Mouse (Mus musculus) small intestine, adult 2 months (tissue): ENCODE data around the gene Sdad1. TPM values are rescaled to one million over a fixed set of nuclear protein-coding genes. Genes with fewer than 3 reads are reported as not detected.
"Not testable (repeated sequence)": the region's sequence is repeated elsewhere in the genome, so short reads cannot be mapped to it uniquely, and the experiment has no call there.

Experiments used
- H3K27ac ChIP-seq: fragments of 200-500 bp; 2 replicates; pipeline ENCODE4 v1.5.1; 2012; ENCODE audit warnings: low read depth, low read length, control low read depth, inconsistent platforms; ENCODE audit not compliant: insufficient read depth
- H3K27me3 ChIP-seq: fragments of 200-500 bp; 2 replicates; pipeline ENCODE4 v1.6.1; 2012; ENCODE audit warnings: mild to moderate bottlenecking, moderate library complexity, low read length, inconsistent platforms; ENCODE audit not compliant: control insufficient read depth, insufficient read depth
- H3K36me3 ChIP-seq: fragments of 200-500 bp; 2 replicates; pipeline ENCODE4 v1.6.1; 2012; ENCODE audit warnings: mild to moderate bottlenecking, low read length, control low read depth, inconsistent platforms; ENCODE audit not compliant: control insufficient read depth, insufficient read depth
- H3K4me1 ChIP-seq: fragments of 200-500 bp; 2 replicates; pipeline ENCODE4 v1.6.1; 2012; ENCODE audit warnings: low read length, inconsistent platforms, mixed read lengths; ENCODE audit not compliant: control insufficient read depth, insufficient read depth, insufficient read length
- H3K4me3 ChIP-seq: fragments of 200-500 bp; 2 replicates; pipeline ENCODE4 v1.5.1; 2012; ENCODE audit warnings: low read depth, mild to moderate bottlenecking, control low read depth, inconsistent platforms, low read length, moderate library complexity
- CTCF ChIP-seq: fragments of 200-500 bp; IDR thresholded peaks from 2 replicates; pipeline ENCODE4 v1.5.1; 2012; ENCODE audit warnings: low read depth, mild to moderate bottlenecking, control low read depth, inconsistent platforms, low read length, moderate library complexity, mixed read lengths; ENCODE audit not compliant: insufficient replicate concordance, insufficient read length; ENCODE audit errors: extremely low read depth
- POLR2A ChIP-seq: fragments of 200-500 bp; IDR thresholded peaks from 2 replicates; pipeline ENCODE4 v1.6.1; 2012; ENCODE audit warnings: low read depth, mild to moderate bottlenecking, control low read depth, inconsistent platforms, low read length, moderate library complexity
- WGBS: fragments of 180-500 bp; shearing (Covaris S2); methylation state at CpG from one replicate; pipeline ENCODE4 v1.1.7; 2018; 5-methylcytosine and 5-hydroxymethylcytosine counted together
- polyA plus RNA-seq: library from polyadenylated mRNA; depleted of rRNA; stranded (reverse); fragments of >200 nt; gene quantifications from 2 replicates; pipeline ENCODE4 v1.2.3, GENCODE M21; 2012; rRNA removed

The Sdad1 gene
- polyA plus RNA-seq: 2.4 and 4.2 TPM in 2 replicates

GRCm38 (mm10) chr5:92309681-92310511 lies at the start of gene Sdad1:
Gene Sdad1 (minus strand): TSS chr5:92310479.
- peaks cover 6% of the 10 kb centered on the region; the same call in 1 of the 2 replicates for H3K4me1 ChIP-seq
- H3K27me3 ChIP-seq: no peaks in the 10 kb centered on the region
- H3K27ac ChIP-seq: no peak within 1 kb of the TSS
- peak within 1 kb of the TSS; percentile 79 for H3K4me3 ChIP-seq
- peaks cover 5% of the 10 kb centered on the region; the same call in 1 of the 2 replicates for H3K36me3 ChIP-seq
- TF ChIP-seq CTCF (peak; percentile 79; the same call in 1 of the 2 replicates), POLR2A (peak; percentile 9; the same call in 1 of the 2 replicates)
- 2% methylated on average over 41 of the region's 41 CpGs for WGBS

DNA sequence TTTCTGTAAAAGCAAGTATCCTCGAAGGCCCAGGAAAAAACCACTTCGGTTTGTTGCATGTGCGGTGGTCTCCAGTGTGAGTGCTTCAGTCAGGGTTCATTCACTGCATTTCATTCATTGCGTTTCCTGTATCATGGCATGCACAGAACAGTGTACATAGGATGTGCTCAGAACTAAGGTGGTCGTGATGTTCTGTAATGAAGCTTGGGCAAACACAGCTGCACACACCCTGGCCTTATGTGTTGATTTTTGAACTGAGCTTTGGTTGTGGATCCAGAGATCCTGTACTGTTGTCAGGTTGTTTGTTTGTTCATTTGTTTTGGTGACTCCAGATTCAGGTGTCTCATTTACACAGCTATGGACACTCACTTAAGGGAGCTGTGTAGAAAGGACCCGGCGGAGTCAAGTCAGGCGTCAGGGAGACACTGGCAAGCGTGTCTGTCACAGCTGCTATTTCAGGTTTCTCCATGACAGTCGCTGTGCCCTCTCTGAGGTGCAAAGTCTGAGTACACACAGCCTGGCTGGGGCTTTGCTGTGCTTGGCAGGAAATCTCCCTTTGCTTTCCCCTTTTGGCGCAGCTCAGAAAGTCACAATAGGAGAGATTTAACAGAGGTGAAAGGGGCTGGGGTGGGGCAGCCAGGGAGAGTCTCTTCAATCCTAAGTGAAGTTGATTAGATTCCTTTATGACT lies 48.6 kb upstream of the Sdad1 start:
- H3K4me1 ChIP-seq: peaks cover 2% of the 10 kb centered on the region
- TF ChIP-seq POLR2A (no peak), CTCF (no peak)
- WGBS: 53% methylated on average over 11 of the region's 11 CpGs
- no peak overlapping the region for H3K27ac ChIP-seq
- no peaks in the 10 kb centered on the region for H3K27me3 ChIP-seq
- peaks cover 3% of the 10 kb centered on the region; the same call in 1 of the 2 replicates for H3K36me3 ChIP-seq
- H3K4me3 ChIP-seq: no peak overlapping the region

GRCm38 (mm10) chr5:92358033-92358432 lies 47.8 kb upstream of the Sdad1 start:
- Histone ChIP-seq H3K4me3 (no peak overlapping the region), H3K27ac (no peak overlapping the region), H3K27me3 (no peaks in the 10 kb centered on the region), H3K4me1 (peaks cover 6% of the 10 kb centered on the region), H3K36me3 (peaks cover 3% of the 10 kb centered on the region; the same call in 1 of the 2 replicates)
- TF ChIP-seq POLR2A: no peak
- no peak for TF ChIP-seq CTCF
- WGBS: 14% methylated on average over 12 of the region's 12 CpGs

GRCm38 (mm10) chr5:92353517-92353916 lies 43.2 kb upstream of the Sdad1 start:
- 1% methylated on average over 11 of the region's 11 CpGs for WGBS
- Histone ChIP-seq H3K36me3 (no peaks in the 10 kb centered on the region), H3K4me3 (peak overlapping the region; percentile 62), H3K27me3 (no peaks in the 10 kb centered on the region), H3K4me1 (peaks cover 14% of the 10 kb centered on the region), H3K27ac (peak overlapping the region; percentile 77)
- no peak for TF ChIP-seq CTCF
- TF ChIP-seq POLR2A: no peak; the same call in 1 of the 2 replicates

- WGBS: 74% methylated on average over 4 of the region's 4 CpGs
- peak overlapping the region; percentile 38 for H3K27ac ChIP-seq
- H3K4me3 ChIP-seq: not testable (repeated sequence)
Measured at GRCm38 (mm10) chr5:92352716-92353115, 42.4 kb upstream of the Sdad1 start.

GRCm38 (mm10) chr5:92349731-92350130 lies 39.5 kb upstream of the Sdad1 start:
- no peaks in the 10 kb centered on the region for H3K27me3 ChIP-seq
- H3K27ac ChIP-seq: peak overlapping the region; percentile 58; the same call in 1 of the 2 replicates
- WGBS: 63% methylated on average over 7 of the region's 7 CpGs
- no peak overlapping the region for H3K4me3 ChIP-seq
- H3K36me3 ChIP-seq: no peaks in the 10 kb centered on the region
- no peak for TF ChIP-seq POLR2A
- TF ChIP-seq CTCF: no peak
- peaks cover 21% of the 10 kb centered on the region for H3K4me1 ChIP-seq

More at GRCm38 (mm10) chr5:92352716-92353115, 42.4 kb upstream of the Sdad1 start:
- not testable (repeated sequence) for H3K27me3 ChIP-seq, H3K36me3 ChIP-seq
- H3K4me1 ChIP-seq: peaks cover 20% of the 10 kb centered on the region

- Histone ChIP-seq H3K36me3 (no peaks in the 10 kb centered on the region), H3K27ac (peak within 1 kb of the TSS; percentile 58), H3K4me3 (peak within 1 kb of the TSS; percentile 38), H3K4me1 (peaks cover 19% of the 10 kb centered on the region), H3K27me3 (no peaks in the 10 kb centered on the region)
- TF ChIP-seq CTCF (no peak), POLR2A (peak; percentile 38; the same call in 1 of the 2 replicates)
- 3% methylated on average over 14 of the region's 14 CpGs for WGBS
Measured at GRCm38 (mm10) chr5:92348794-92349413, 38.6 kb upstream of the Sdad1 start, which contains the start of gene Cxcl10. Gene Cxcl10 (minus strand): TSS chr5:92348889.
